Mouse (Mus musculus) cerebellum, adult 2 months (tissue): ENCODE data around the gene Sh3tc1.

ENCODE experiments used
- CTCF ChIP-seq: fragments of 200-500 bp; IDR thresholded peaks from 2 replicates; pipeline ENCODE4 v1.5.1; 2011; ENCODE audit warnings: low read depth, mild to moderate bottlenecking, control low read depth, low read length, moderate library complexity, borderline replicate concordance; ENCODE audit not compliant: insufficient read depth
- POLR2A ChIP-seq: fragments of 200-500 bp; IDR thresholded peaks from 2 replicates; pipeline ENCODE4 v1.6.1; 2011; ENCODE audit warnings: low read length, control low read depth, borderline replicate concordance; ENCODE audit not compliant: insufficient read depth

- no peak for TF ChIP-seq CTCF
- TF ChIP-seq POLR2A, result no peak
Observed at GRCm38 (mm10) chr5:35743238-35743951, 3.6 kb upstream of the Sh3tc1 start.
